Mouse (Mus musculus) midbrain, embryonic 13.5 days (tissue): ENCODE results near the gene Tnrc6a. TPM values are rescaled to one million over a fixed set of nuclear protein-coding genes. Genes with fewer than 3 reads are reported as not detected.

Experiments used
- ATAC-seq: fragments of 200-750 bp; cut with Nextera tagmentation; 2 replicates; pipeline ENCODE4 v1.8.0; 2017; ENCODE audit warnings: mild to moderate bottlenecking, moderate TSS enrichment, moderate library complexity
- H3K27ac ChIP-seq: fragments of 300-500 bp; sonication (generic); 2 replicates; pipeline ENCODE4 v1.5.1; 2015; ENCODE audit warnings: inconsistent platforms, mild to moderate bottlenecking, moderate library complexity
- H3K27me3 ChIP-seq: fragments of 300-500 bp; sonication (generic); 2 replicates; pipeline ENCODE4 v1.6.1; 2015; ENCODE audit warnings: mild to moderate bottlenecking, inconsistent platforms
- H3K36me3 ChIP-seq: fragments of 300-500 bp; sonication (generic); 2 replicates; pipeline ENCODE4 v1.6.1; 2015; ENCODE audit warnings: mild to moderate bottlenecking, inconsistent platforms
- H3K4me1 ChIP-seq: fragments of 300-500 bp; sonication (generic); replicated peaks from 2 replicates; pipeline ENCODE4 v1.6.1; 2015; ENCODE audit warnings: inconsistent platforms
- H3K4me2 ChIP-seq: fragments of 300-500 bp; sonication (generic); replicated peaks from 2 replicates; pipeline ENCODE4 v1.6.1; 2015; ENCODE audit warnings: moderate library complexity, mild to moderate bottlenecking, inconsistent platforms
- H3K4me3 ChIP-seq: fragments of 300-500 bp; sonication (generic); replicated peaks from 2 replicates; pipeline ENCODE4 v1.5.1; 2015; ENCODE audit warnings: mild to moderate bottlenecking, inconsistent platforms
- H3K9ac ChIP-seq: fragments of 300-500 bp; sonication (generic); replicated peaks from 2 replicates; pipeline ENCODE4 v1.6.1; 2015; ENCODE audit warnings: mild to moderate bottlenecking, inconsistent platforms
- H3K9me3 ChIP-seq: fragments of 300-500 bp; sonication (generic); 2 replicates; pipeline ENCODE4 v1.6.1; 2016; ENCODE audit warnings: mild to moderate bottlenecking, inconsistent platforms
- WGBS: fragments of 180-500 bp; shearing (Covaris S2); methylation state at CpG from one replicate; pipeline ENCODE4 v1.1.7; 2015; 5-methylcytosine and 5-hydroxymethylcytosine counted together
- polyA plus RNA-seq: library from polyadenylated mRNA; unstranded; fragments of >200 nt; fragmentation: Nextera tagmentation; extraction: Ambion mirVana; gene quantifications from 2 replicates; pipeline ENCODE4 v1.2.1, GENCODE M21; 2015

Gene Tnrc6a
- polyA plus RNA-seq, 1 experiment from 2014 or later: 62.1 TPM

GRCm38 (mm10) chr7:123199151-123199550, 75.5 kb downstream of the Tnrc6a start:
- WGBS: 81% methylated on average over 3 of the region's 3 CpGs
- Histone ChIP-seq H3K9ac (no peak overlapping the region), H3K9me3 (no peaks in the 10 kb centered on the region)

DNA sequence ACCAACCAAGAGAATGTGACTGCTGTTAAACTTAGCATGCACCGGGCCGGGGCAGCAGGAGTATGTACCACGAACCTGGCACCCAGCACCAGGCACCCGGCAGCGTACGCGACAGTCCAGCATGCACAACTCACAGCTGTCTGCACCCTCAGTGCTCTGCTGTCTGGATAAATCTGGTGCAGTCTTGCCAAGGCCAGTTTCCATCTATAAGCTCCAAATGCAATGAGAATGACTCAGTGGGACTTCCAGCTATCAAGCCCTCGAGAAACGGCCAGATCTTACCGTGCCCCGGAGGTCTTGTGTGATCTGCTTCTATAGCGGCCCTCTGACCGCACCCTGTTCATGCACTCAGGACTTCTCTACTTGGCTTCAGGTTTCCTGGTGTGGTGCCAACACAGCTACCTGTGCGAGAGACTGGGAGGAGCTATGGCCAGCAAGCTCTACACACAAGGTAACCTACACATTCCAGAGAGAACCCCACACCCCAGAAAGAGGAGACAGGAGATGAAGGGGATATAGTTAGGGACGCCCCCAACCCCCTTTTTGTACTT, 76.0 kb downstream of the Tnrc6a start:
- peaks cover 11% of the 10 kb centered on the region for H3K36me3 ChIP-seq
- no peak for ATAC-seq
- H3K27me3 ChIP-seq: no peaks in the 10 kb centered on the region
- H3K4me2 ChIP-seq: no peak overlapping the region
- H3K4me1 ChIP-seq: no peaks in the 10 kb centered on the region
- no peak overlapping the region for H3K4me3 ChIP-seq
- no peak overlapping the region for H3K9ac ChIP-seq
- no peaks in the 10 kb centered on the region for H3K9me3 ChIP-seq
- 93% methylated on average over 15 of the region's 15 CpGs for WGBS
- no peak overlapping the region for H3K27ac ChIP-seq

More at GRCm38 (mm10) chr7:123199151-123199550, 75.5 kb downstream of the Tnrc6a start:
- Histone ChIP-seq H3K4me1 (no peaks in the 10 kb centered on the region), H3K4me2 (no peak overlapping the region), H3K27ac (no peak overlapping the region), H3K4me3 (no peak overlapping the region), H3K36me3 (peaks cover 16% of the 10 kb centered on the region), H3K27me3 (no peaks in the 10 kb centered on the region)
- no peak for ATAC-seq

DNA sequence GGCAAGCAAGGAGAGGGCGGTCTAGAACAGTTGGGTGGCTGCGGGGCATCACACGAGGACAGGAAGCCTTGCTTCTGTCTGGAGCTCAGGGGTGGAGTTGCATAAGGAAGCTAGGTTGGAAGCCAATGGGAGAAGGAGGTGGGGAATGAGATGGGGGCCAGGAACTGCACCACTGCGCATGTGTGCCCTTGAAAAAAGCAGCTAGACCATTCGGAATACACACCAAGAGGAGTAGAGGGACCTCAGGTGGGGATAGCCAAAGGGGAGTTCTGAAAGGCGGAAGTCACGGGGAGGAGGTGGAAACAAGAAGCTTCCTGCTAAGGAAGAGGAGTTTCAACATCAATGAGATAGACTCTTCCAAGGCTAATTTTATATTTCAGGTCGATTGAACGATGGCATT, 77.0 kb downstream of the Tnrc6a start:
- no peak overlapping the region for H3K9ac ChIP-seq
- H3K4me2 ChIP-seq: no peak overlapping the region
- 88% methylated on average over 9 of the region's 9 CpGs for WGBS
- no peaks in the 10 kb centered on the region for H3K4me1 ChIP-seq
- no peak overlapping the region for H3K4me3 ChIP-seq
- H3K9me3 ChIP-seq: no peaks in the 10 kb centered on the region
- H3K27ac ChIP-seq: no peak overlapping the region
- peaks cover 2% of the 10 kb centered on the region for H3K36me3 ChIP-seq
- no peaks in the 10 kb centered on the region for H3K27me3 ChIP-seq
- no peak for ATAC-seq

- H3K4me1 ChIP-seq: no peaks in the 10 kb centered on the region
- no peak for ATAC-seq
Observed at GRCm38 (mm10) chr7:123205261-123205660, 81.6 kb downstream of the Tnrc6a start.

GRCm38 (mm10) chr7:123207561-123207960, 83.9 kb downstream of the Tnrc6a start:
- H3K36me3 ChIP-seq: no peaks in the 10 kb centered on the region
- no peak overlapping the region for H3K9ac ChIP-seq
- 82% methylated on average over 6 of the region's 6 CpGs for whole genome bisulfite sequencing
- H3K9me3 ChIP-seq: no peaks in the 10 kb centered on the region
- H3K4me3 ChIP-seq: no peak overlapping the region
- no peaks in the 10 kb centered on the region for H3K4me1 ChIP-seq
- no peaks in the 10 kb centered on the region for H3K27me3 ChIP-seq
- no peak for ATAC-seq
- H3K27ac ChIP-seq: no peak overlapping the region
- H3K4me2 ChIP-seq: no peak overlapping the region

More at GRCm38 (mm10) chr7:123205261-123205660, 81.6 kb downstream of the Tnrc6a start:
- H3K9me3 ChIP-seq: no peaks in the 10 kb centered on the region
- no peaks in the 10 kb centered on the region for H3K36me3 ChIP-seq
- no peak overlapping the region for H3K9ac ChIP-seq
- WGBS: 36% methylated on average over 14 of the region's 14 CpGs
- no peaks in the 10 kb centered on the region for H3K27me3 ChIP-seq
- H3K27ac ChIP-seq: no peak overlapping the region
- no peak overlapping the region for H3K4me2 ChIP-seq
- no peak overlapping the region for H3K4me3 ChIP-seq

DNA sequence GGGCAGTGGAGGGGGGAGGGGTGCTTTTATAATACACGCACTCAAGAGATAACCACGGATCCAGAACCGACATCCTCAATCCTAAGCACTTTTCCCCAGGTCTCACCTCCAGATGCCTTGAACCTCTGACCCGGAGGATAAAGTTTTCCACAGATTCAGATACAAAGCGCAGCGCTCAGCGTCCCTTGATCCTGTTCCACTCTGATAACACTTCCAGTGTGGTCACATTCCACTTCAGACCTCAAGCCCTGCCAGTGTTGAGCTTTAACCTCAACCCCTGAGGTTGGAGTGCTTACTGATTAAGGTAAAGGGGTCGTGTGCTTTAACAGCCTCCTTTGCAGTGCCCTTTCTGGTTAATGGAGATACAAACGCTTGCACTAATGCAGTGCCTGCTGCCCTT, 86.2 kb downstream of the Tnrc6a start:
- Histone ChIP-seq H3K27ac (no peak overlapping the region), H3K27me3 (no peaks in the 10 kb centered on the region), H3K36me3 (no peaks in the 10 kb centered on the region), H3K4me1 (peaks cover 7% of the 10 kb centered on the region; the same call in 1 of the 2 replicates), H3K4me2 (no peak overlapping the region), H3K9ac (no peak overlapping the region), H3K9me3 (no peaks in the 10 kb centered on the region), H3K4me3 (no peak overlapping the region)
- no peak for ATAC-seq
- 78% methylated on average over 9 of the region's 9 CpGs for WGBS

DNA sequence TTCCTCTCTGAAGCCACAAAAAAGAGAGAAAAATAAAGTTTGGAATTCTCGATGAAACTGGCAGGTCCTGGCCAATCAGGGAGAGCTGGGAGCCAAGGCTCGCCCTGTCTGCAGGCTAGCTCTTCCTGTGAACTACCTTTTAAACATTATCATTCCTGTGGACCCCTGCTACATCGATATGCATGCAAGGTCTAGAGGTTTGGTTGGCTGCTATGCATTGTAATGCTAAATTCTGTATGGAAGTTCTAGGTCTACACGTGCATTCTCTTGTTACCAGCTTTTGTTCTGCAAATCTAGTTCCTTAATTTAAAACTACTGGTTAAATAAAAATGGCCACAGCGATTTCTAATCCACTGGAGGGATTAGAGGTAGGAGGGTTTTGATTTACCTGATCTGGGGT, 87.8 kb downstream of the Tnrc6a start:
- H3K36me3 ChIP-seq: no peaks in the 10 kb centered on the region
- no peak overlapping the region for H3K27ac ChIP-seq
- no peaks in the 10 kb centered on the region for H3K27me3 ChIP-seq
- no peak for ATAC-seq
- H3K9me3 ChIP-seq: no peaks in the 10 kb centered on the region
- no peak overlapping the region for H3K4me2 ChIP-seq
- no peak overlapping the region for H3K4me3 ChIP-seq
- peaks cover 7% of the 10 kb centered on the region; the same call in 1 of the 2 replicates for H3K4me1 ChIP-seq
- no peak overlapping the region for H3K9ac ChIP-seq
- 48% methylated on average over 5 of the region's 5 CpGs for WGBS

DNA sequence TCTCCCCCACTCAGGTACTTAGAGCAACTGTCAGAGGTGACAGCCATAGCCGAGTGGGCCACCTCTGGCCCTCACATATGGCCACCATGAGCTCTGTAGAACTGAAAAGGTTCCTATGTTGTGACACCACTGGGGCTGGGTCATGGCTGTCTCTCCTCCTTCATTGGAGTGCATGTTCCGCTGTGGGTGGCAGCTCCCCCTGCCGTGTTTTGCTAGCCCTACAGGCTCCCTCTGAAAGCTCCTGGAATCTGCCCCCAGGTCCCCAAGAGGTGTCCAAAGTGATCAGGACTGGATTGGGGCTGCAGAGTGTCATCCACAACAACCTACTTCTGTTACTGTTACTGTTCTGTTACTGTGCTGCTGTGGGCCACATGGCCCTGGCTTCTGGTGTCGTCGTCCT, 88.6 kb downstream of the Tnrc6a start:
- no peak for ATAC-seq
- Histone ChIP-seq H3K4me3 (no peak overlapping the region), H3K36me3 (no peaks in the 10 kb centered on the region), H3K27me3 (no peaks in the 10 kb centered on the region), H3K4me1 (peaks cover 7% of the 10 kb centered on the region; the same call in 1 of the 2 replicates), H3K9ac (no peak overlapping the region), H3K9me3 (no peaks in the 10 kb centered on the region), H3K4me2 (no peak overlapping the region), H3K27ac (no peak overlapping the region)
- WGBS: 85% methylated on average over 5 of the region's 5 CpGs

DNA sequence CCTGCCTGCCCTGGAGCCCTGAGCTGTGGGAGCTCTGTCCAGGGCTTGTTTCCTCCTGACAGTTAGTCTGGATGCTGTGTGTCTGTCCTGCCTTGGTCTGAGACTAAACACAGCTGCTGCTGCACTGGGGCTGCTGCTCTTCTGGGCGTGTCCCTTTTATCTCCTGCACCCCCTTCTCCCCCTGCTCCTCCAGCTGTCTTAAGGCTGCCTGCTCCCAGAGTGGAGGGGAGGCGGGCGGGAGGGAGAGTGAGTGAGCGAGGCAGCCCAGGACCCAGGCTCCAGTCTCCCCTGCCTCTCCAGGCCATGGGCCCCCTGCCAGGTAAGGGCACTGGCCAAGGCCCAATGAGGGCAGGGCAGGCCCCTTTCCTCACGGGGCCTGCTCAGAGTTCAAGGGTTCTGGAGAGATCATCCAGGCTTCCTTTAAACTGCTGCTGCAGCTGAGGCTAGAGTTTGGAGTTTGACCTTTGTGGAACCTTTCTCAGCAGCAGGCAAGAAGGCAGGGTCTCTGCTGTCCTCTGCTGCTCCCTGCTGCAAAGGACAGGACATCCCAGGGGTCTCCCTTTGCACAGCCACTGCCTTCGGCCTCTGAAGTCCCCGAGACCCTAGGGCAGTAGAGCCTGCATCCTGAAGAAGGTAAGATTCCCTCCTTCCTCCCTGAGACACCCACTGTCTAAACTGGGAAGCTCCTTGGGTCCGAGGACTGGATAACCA, 90.8 kb downstream of the Tnrc6a start, which contains the start of gene Slc5a11:
Gene Slc5a11, plus strand, starts transcription at position 416 of the 711 bp plus-strand sequence.
- ATAC-seq: no peak
- Histone ChIP-seq H3K27me3 (no peaks in the 10 kb centered on the region), H3K9me3 (no peaks in the 10 kb centered on the region), H3K4me1 (peaks cover 11% of the 10 kb centered on the region), H3K4me3 (no peak within 1 kb of the TSS), H3K27ac (no peak within 1 kb of the TSS), H3K4me2 (no peak within 1 kb of the TSS), H3K36me3 (no peaks in the 10 kb centered on the region), H3K9ac (peak within 1 kb of the TSS; percentile 33; the same call in 1 of the 2 replicates)
- 29% methylated on average over 8 of the region's 8 CpGs for WGBS

DNA sequence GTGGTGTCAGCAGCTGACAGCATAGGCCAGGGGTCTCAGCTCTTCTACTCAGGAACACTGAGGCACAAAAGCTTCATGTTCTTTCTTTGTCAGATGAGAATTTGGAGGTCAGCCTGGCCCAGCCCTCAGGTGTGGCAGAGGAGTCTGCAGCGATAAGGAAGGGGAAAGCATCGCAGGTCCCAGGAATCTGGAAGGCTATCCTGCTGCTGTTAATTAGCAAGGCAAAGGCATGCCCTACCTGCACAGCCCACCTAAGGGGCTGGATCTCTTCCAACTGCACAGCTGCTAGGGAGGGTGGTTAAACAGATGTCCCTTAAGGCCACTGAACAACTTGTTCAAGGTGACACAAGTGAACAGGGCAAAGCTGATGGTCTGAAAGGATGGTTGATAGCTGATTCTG, 91.5 kb downstream of the Tnrc6a start:
- H3K4me2 ChIP-seq: no peak overlapping the region
- WGBS: 85% methylated on average over 2 of the region's 2 CpGs

DNA sequence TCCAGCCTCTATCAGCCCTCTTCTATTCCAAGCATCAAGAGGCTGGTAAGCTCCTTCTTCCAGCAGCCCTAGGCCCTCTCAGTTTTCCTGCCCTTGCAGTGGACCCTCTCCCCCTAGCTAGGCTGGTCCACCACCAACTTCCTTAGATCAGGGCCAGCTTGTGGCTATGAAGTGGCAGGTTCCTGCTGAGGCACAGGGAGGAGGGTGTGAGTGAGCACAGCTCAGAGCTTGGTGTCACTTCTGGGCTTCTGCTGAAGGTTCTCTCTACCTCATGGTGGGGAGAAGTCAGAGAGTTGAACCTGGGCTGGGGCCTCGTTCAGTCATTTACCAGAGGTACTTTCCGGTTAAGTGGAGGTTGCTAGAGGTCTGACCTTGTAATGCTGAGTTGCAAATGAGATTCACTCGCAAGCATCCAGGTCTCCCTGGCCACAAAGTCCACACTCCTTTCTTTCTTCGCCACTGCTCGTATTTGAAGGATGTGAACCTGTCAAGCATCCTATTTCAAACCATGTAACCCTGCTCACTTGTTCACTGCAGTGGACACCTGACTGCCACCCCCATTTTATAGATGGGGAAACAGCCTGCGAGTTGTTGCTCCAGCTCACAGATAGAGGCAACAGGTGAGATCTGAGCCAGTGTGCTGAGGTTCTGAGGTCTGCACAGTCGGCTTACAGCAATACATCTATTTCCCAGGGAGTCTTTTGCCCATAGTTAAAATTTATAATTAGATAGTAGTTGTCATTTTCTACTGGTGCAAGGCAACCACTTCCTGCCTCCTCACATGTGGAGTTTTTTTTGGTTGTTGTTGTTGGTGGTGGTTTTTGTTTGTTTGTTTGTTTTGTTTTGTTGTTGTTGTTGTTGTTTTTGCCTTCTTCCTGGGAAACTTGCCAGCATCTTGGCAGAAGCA, 94.0 kb downstream of the Tnrc6a start:
- H3K36me3 ChIP-seq: no peaks in the 10 kb centered on the region
- H3K4me2 ChIP-seq: no peak overlapping the region
- H3K27me3 ChIP-seq: no peaks in the 10 kb centered on the region
- no peaks in the 10 kb centered on the region for H3K9me3 ChIP-seq
- peaks cover 11% of the 10 kb centered on the region for H3K4me1 ChIP-seq
- WGBS: 79% methylated on average over 7 of the region's 7 CpGs
- no peak overlapping the region for H3K4me3 ChIP-seq
- no peak overlapping the region for H3K9ac ChIP-seq
- no peak for ATAC-seq
- H3K27ac ChIP-seq: no peak overlapping the region

More for the DNA sequence above, 91.5 kb downstream of the Tnrc6a start:
- Histone ChIP-seq H3K27me3 (no peaks in the 10 kb centered on the region), H3K9ac (no peak overlapping the region), H3K4me1 (peaks cover 11% of the 10 kb centered on the region), H3K4me3 (no peak overlapping the region), H3K36me3 (no peaks in the 10 kb centered on the region), H3K27ac (no peak overlapping the region), H3K9me3 (no peaks in the 10 kb centered on the region)
- ATAC-seq: no peak

- 12% methylated on average over 6 of the region's 6 CpGs for WGBS
- no peaks in the 10 kb centered on the region for H3K36me3 ChIP-seq
- H3K4me1 ChIP-seq: peaks cover 11% of the 10 kb centered on the region
- H3K27ac ChIP-seq: no peak overlapping the region
- peak; percentile 56 for ATAC-seq
- H3K4me3 ChIP-seq: no peak overlapping the region
- no peak overlapping the region for H3K9ac ChIP-seq
- no peak overlapping the region for H3K4me2 ChIP-seq
- no peaks in the 10 kb centered on the region for H3K27me3 ChIP-seq
- H3K9me3 ChIP-seq: no peaks in the 10 kb centered on the region
Observed at GRCm38 (mm10) chr7:123218620-123219019, 94.9 kb downstream of the Tnrc6a start.
